Mouse (Mus musculus): Measurements from ENCODE around the gene Sec23b. TPM values are rescaled to one million over a fixed set of nuclear protein-coding genes. Genes with fewer than 3 reads are reported as not detected.

Gene Sec23b
- polyA plus RNA-seq, 1 experiment from 2014 or later: 95.7 TPM

Small RNA genes within 50 kb of the gene (microRNA-seq; reads per million reads assigned to microRNA genes)
- not detected for gene Gm24823 (ENCODE audit: borderline number of aligned reads)

Other genes with a start within 250 kb of the Sec23b start
- 0.14 TPM in 1 of 2 replicates, not detected in the other for gene Ovol2, start 224.1 kb upstream of the Sec23b start, polyA plus RNA-seq (2014; fragmentation: Nextera tagmentation; extraction: Ambion mirVana)
- 33.5 and 34.8 TPM in 2 replicates for gene Kat14, start 187.2 kb upstream of the Sec23b start, polyA plus RNA-seq (2014; fragmentation: Nextera tagmentation; extraction: Ambion mirVana)
- gene Pet117, start 187.2 kb upstream of the Sec23b start, polyA plus RNA-seq (2014; fragmentation: Nextera tagmentation; extraction: Ambion mirVana): 0.40 and 0.80 TPM in 2 replicates
- 0.05 and 0.63 TPM in 2 replicates for gene Dzank1, start 28.8 kb upstream of the Sec23b start, polyA plus RNA-seq (2014; fragmentation: Nextera tagmentation; extraction: Ambion mirVana)
- 21.9 and 24.2 TPM in 2 replicates for gene Polr3f, start 28.5 kb upstream of the Sec23b start, polyA plus RNA-seq (2014; fragmentation: Nextera tagmentation; extraction: Ambion mirVana)
- 33.4 and 33.8 TPM in 2 replicates for gene Rbbp9, start 5.4 kb upstream of the Sec23b start, polyA plus RNA-seq (2014; fragmentation: Nextera tagmentation; extraction: Ambion mirVana)
- 43.6 and 47.2 TPM in 2 replicates for gene Smim26, start 37.8 kb downstream of the Sec23b start, polyA plus RNA-seq (2014; fragmentation: Nextera tagmentation; extraction: Ambion mirVana)
- 65.2 and 65.9 TPM in 2 replicates for gene Dtd1, start 43.7 kb downstream of the Sec23b start, polyA plus RNA-seq (2014; fragmentation: Nextera tagmentation; extraction: Ambion mirVana)